Mouse (Mus musculus): Measurements from ENCODE around the gene Aqp2.

Aqp2 gene

GRCm38 (mm10) chr15:99590429-99591084 lies 11.7 kb downstream of the Aqp2 start, which contains the start of gene Aqp5:
TSS of gene Aqp5 (plus strand) at chr15:99590782.
- no peak for DNase-seq (ENCODE audit: low spot score in 2 of 2)

GRCm38 (mm10) chr15:99592177-99592576 lies 13.3 kb downstream of the Aqp2 start:
- DNase-seq (ENCODE audit: low spot score in 2 of 2): no peak

DNA sequence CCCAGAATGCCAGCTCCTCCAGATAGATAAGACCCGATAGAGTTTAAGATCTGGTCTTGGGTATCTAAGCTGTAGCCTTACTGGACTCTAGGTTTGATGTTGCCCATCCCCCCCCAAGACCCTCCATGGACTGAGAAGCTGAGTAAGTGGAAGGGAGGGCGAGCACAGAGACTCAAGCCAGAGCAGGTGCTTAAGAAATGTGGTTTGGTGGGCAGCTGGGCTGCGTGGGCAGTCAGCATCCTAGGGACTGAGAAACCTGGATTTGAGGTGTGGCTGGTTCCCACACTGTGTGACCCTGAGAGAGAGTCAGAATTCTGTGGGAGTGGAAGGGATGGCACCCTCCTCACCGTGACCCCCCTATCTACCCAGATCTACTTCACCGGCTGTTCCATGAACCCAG lies 14.0 kb downstream of the Aqp2 start:
- DNase-seq (ENCODE audit: low spot score in 2 of 2): no peak

GRCm38 (mm10) chr15:99594951-99595350 lies 16.1 kb downstream of the Aqp2 start:
- no peak for DNase-seq (ENCODE audit: low spot score in 2 of 2)

DNA sequence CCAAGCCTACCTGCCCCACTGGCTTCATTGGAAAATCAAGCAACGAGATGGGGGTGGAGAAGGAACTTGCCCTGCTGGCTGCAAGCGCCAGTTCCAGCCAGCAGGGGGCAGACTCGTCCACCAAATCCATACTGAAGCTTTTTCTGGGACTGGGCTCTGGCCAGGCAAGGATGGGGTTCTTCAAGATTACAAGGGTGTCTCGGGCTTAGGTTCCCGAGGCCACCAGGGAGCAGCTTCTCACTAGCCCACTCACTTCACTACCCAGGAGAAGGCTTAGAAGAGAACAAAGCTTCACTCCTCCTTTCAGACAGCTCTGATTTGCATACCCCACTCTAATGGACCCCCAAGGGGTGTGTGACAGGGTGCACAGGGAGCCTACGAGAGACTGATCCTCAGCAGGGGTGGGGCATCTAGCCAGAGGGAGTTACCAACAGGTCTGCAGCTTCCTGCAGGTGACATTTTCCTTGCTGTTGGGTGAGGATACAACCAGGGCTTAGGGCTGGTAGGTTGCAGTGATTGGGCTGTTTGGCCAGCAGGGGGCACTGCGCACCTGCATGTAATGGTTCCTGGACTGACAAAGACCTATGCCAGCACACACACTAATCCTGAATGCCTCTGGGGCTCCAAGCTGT lies 17.3 kb downstream of the Aqp2 start:
- peak; percentile 74 to 82 for DNase-seq (ENCODE audit: low spot score in 2 of 2)

DNA sequence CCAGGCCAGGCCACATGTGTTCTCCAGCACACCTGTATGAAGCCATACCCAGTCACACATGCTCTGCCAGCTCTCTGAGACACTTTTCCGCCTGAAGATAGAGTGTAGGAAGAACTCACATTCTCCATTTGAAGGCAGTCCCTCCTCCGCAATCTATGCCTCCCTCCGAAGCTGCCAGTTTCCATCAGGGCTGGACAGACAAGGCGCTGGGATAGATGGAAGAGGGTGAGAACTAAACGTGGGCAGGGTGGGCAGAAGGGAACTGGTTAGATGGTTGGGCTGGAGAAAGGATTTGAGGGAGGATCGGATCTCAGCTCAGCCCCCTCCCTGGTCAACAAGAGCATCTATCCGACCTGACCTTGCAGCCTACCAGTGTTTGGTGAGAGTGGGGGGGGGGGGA lies 18.0 kb downstream of the Aqp2 start:
- no peak for DNase-seq (ENCODE audit: low spot score in 2 of 2)

GRCm38 (mm10) chr15:99597596-99597995 lies 18.7 kb downstream of the Aqp2 start:
- no peak for DNase-seq (ENCODE audit: low spot score in 2 of 2)

DNA sequence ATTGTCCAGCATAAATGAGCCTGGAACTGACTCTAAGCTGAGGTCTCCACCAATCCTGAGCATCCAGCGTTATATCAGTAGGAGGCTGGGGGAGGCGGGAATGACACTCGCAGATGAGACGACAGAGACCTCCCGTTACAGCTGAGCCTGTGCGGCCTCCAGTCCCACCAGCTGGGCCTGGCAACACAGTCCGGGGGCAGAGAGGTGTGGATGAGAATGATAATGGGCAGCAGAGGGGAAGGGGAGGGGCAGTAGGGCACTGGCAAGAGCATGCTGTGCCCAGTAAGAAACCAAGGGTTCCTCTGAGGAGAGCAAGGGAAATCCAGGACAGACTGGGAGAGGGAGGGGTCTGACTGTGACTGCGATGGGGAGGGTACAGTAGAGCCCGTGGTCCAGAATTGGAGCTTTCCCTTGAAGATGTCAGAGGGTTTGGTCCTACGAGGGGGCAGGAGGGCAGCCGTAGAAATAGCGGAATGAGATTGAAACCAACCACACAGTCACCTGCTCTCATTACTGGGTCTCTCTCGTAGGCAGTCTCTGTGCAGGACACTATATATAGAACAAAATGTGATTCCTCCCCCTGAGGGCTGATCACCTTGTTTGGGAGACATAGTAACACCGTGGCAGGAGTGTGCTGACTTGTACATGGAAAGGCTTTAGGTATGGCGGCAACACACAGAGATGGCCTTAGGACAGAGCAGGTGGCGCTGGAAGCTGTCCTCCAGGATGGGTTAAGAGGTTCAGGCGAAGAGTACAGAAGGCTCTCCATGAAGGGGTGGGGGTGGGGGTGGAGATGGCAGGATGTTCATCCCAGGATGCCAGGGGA lies 20.6 kb downstream of the Aqp2 start:
- no peak for DNase-seq (ENCODE audit: low spot score in 2 of 2)

DNA sequence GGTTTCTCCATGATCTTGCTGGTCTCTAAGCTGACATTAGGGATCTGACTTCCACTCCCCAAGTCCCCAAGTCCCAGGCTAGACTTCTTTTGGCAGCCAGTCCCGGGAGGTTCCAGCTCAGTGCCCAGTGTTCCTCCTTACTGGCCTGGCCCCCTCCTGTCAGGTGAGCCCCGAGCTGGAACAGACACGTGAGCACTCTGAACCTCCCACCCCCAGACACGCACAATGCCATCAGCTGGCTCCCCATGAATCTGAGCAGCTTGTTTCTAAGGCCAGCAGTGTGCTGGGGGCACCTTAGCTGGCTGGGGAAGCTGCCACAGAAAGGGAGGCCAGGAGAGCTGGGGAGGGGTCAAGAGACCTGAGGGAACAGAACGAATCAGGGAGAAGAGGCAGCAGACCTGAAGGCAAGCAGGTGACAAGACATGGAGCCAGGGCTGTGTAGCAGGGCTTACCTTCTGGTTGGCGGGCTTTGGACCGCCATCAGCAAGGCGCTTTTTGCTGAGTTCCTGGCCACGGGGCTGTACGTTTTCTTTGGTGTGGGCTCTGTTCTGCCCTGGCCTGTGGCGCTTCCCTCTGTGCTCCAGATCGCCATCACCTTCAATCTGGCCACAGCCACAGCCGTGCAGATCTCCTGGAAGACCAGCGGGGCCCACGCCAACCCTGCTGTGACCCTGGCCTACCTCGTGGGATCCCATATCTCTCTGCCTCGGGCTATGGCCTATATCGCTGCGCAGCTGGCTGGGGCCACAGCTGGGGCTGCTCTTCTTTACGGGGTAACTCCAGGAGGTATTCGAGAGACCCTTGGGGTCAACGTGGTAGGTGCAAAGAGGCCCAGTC lies 22.3 kb downstream of the Aqp2 start, which contains the start of gene Aqp6:
TSS of gene Aqp6 (plus strand) at position 415 of the 837 bp plus-strand sequence.
- peak in 1 of 2 experiments; percentile 17 for DNase-seq (ENCODE audit: low spot score in 2 of 2)

- DNase-seq (ENCODE audit: low spot score in 2 of 2): no peak
These were observed 22.9 kb downstream of the Aqp2 start for GRCm38 (mm10) chr15:99601823-99602120.

DNA sequence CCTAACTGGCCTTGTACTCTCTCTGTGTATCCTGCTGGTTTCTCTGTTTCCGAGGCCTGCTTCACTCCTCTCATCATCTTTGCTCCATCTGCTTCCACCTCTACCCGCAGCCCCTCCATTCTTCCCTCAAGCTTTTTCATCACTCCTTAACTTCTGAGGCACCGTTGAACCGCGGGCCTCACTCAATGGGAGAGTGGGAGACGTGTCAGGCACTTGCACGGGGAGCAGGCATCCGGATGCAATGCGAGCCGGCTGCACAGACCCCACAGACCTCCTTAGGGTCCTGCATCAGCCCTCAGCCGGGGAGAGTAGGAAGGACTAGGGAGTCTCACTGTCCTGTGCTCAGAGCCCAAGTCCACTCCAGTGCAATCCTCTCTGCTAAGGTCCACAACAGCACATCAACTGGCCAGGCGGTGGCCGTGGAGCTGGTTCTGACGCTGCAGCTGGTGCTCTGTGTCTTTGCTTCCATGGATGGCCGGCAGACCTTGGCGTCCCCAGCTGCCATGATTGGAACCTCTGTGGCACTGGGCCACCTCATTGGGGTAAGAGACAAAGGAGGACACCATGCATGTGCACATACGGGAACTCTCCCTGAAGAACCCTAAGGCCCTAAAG lies 23.5 kb downstream of the Aqp2 start:
- peak in 1 of 2 experiments; percentile 15 for DNase-seq (ENCODE audit: low spot score in 2 of 2)

GRCm38 (mm10) chr15:99603216-99603615 lies 24.4 kb downstream of the Aqp2 start:
- peak in 1 of 2 experiments; percentile 15 for DNase-seq (ENCODE audit: low spot score in 2 of 2)

DNA sequence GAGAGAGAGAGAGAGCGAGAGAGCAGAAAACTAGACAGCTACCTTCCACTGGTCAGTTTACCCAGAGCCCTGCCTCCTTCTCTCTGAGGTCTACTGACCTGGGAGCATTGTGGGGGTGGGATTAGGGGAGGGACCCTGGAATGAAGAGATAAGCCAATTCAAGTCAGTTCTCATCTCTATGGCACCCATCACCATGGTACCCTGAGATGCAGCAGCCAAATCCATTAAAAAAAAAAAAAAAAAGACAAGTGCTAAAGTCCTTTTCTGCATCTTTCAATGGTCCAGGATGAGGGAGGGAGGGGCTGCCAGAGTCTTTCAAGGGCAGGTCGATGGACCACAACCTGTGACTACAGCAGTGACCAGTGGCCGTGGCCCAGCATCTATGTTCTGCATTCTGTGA lies 26.7 kb downstream of the Aqp2 start:
- DNase-seq (ENCODE audit: low spot score in 2 of 2): no peak

DNA sequence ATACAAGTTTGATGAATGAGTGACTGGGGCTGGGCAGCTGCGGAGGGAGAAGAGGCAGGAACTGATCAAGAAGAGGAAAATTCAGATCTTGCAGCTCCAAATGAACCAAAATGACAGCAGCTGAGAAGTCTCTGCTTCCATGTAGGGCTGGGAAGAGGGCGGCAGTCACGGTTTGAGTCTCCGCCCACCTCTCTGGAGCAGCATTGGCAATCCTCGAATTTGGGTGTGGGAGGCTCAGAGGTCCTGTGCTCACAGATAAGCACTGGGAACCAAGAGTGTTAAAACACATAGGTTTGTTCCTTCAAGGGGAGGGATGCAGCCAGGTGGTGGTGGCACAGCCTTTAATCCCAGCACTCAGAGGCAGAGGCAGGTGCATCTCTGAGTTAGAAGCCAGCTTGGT lies 27.7 kb downstream of the Aqp2 start:
- DNase-seq (ENCODE audit: low spot score in 2 of 2): no peak

- no peak for DNase-seq (ENCODE audit: low spot score in 2 of 2)
These were observed 28.7 kb downstream of the Aqp2 start for GRCm38 (mm10) chr15:99607388-99608113.

DNA sequence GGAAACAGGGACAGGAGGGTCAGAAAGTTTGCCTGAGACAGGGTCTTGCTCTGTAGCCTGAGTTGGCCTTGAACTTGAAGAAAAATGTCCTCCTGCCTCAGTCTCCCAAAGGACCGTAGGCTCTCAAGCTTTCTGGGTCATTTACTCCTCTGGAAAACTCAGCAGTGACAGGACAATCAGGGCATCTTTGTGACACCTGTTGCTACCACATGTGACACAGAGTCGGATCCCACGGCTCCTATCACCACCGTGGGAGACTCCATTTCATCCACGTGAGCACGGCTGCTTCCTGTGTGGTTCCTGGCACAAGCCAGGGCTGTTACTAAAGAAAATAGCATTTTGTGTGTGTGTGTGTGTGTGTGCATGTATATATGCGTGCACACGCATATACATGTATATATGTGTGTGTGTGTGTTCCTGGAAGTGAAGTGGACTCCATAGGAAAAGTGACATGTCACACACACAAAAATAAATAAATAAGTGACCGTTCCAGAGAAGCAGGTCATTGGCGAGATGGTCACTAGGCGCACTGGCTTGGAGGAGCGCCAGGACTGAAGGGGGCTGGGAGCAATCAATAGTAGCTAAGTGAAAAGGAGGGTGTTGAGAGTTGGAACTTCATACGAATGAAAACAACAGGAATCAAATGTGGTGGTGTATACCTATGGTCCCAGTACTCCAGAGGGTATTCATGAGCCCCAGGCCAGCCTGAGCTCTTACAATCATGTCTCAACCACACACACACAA lies 29.7 kb downstream of the Aqp2 start:
- DNase-seq (ENCODE audit: low spot score in 2 of 2): no peak

- DNase-seq (ENCODE audit: low spot score in 2 of 2): no peak
These were observed 32.7 kb downstream of the Aqp2 start for GRCm38 (mm10) chr15:99611563-99611962.

DNA sequence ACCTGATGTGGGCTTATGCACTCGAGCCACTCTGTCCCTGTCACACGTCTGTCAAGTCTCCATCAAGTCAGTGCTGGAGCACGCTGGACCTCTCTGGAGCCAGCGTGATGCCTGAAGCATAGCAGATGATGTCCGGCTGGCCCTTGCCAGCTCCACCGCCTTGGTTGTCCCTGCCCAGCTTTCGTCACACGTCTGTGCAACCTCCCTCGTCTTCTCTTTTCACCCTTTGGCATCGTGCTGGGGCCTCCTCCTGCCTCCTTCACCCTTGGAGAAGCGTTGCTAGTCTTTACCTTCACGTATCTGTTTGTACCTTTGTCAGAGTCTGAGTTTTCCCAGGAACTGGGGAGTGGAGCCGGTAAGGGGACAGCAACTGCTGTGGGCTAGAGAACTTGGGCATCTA lies 35.4 kb downstream of the Aqp2 start:
- DNase-seq (ENCODE audit: low spot score in 2 of 2): no peak

GRCm38 (mm10) chr15:99614753-99615152 lies 35.9 kb downstream of the Aqp2 start:
- DNase-seq (ENCODE audit: low spot score in 2 of 2): peak in 1 of 2 experiments; percentile 60

GRCm38 (mm10) chr15:99615246-99615645 lies 36.4 kb downstream of the Aqp2 start:
- DNase-seq (ENCODE audit: low spot score in 2 of 2): no peak
